Mouse (Mus musculus): Measurements from ENCODE around the gene Hnrnpa3. TPM values are rescaled to one million over a fixed set of nuclear protein-coding genes. Genes with fewer than 3 reads are reported as not detected.
"Not testable (repeated sequence)": the region's sequence is repeated elsewhere in the genome, so short reads cannot be mapped to it uniquely, and the experiment has no call there.

Gene Hnrnpa3
- polyA plus RNA-seq, 1 experiment from 2014 or later: 299 TPM

DNA sequence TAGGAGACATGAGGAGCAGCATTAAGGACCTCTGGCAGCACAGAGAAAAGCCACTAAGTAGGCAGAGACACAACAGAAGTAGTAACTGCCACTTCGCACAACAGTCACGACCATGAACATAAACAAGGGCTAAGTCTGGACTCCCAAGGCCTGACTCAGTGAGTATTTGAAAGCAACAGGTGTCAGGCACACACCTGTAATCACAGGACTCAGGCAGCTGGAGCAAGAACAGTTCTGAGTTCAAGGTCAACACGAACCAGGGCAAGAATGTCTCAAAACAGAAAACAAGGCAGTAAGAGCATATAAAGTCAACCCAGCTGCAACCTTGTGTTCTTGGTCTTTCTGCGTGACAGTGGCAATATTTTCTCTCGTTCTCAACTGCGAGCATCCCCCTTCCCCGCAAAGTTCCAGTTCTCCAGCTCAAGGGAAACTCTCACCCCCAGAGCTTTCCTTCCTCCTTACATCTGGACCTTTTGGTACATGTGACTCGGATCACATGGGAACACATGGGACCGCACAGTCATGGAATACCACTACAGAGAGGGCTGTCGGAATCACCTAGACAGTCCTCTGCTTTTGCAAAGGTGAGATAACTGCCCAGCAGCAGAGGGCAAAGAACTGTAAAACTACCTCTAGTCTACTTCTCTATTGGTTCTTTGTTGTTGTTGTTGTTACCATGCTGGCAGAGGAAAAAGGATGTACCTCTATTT lies 28.1 kb downstream of the Hnrnpa3 start:
- Histone ChIP-seq H3K4me2 (replicated peaks) (no peak overlapping the region), H3K36me3 (0 out of 2 replicates have a peak, but pooled peaks cover 4% of the 10 kb centered on the region), H3K4me1 (replicated peaks) (peaks cover 15% of the 10 kb centered on the region), H3K27me3 (replicated peaks) (no peaks in the 10 kb centered on the region), H3K9ac (no peak overlapping the region), H3K9me3 (no peaks in the 10 kb centered on the region), H3K4me3 (replicated peaks) (no peak overlapping the region), H3K27ac (no peak overlapping the region)
- ATAC-seq: no peak
- WGBS: 79% methylated on average over 10 of the region's 10 CpGs

DNA sequence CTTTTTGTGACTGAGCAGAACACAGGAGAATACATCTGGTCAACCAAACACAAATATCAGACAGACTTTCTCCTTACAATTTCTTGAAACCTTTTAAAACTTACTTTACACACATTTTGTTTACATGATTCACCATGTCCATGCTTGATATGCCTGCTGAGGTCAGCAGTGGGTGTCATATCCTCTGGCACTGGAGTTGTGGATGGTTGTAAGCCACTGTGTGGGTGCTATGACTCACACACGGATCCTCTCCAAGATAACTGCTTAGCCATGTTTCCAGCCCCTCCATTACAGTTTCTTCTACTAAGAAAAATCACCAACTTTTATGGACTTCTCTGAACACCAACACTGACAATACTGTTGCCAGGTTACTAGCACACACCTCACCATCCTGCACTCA lies 29.8 kb downstream of the Hnrnpa3 start:
- H3K9ac ChIP-seq: no peak overlapping the region
- no peak overlapping the region for H3K4me2 ChIP-seq (replicated peaks)
- no peaks in the 10 kb centered on the region for H3K27me3 ChIP-seq (replicated peaks)
- H3K9me3 ChIP-seq: no peaks in the 10 kb centered on the region
- no peak overlapping the region for H3K27ac ChIP-seq
- H3K4me3 ChIP-seq (replicated peaks): no peak overlapping the region
- 76% methylated on average over 1 of the region's 1 CpGs for WGBS
- peaks cover 11% of the 10 kb centered on the region for H3K4me1 ChIP-seq (replicated peaks)
- no peak for ATAC-seq
- H3K36me3 ChIP-seq: 0 out of 2 replicates have a peak, but pooled peaks cover 6% of the 10 kb centered on the region

DNA sequence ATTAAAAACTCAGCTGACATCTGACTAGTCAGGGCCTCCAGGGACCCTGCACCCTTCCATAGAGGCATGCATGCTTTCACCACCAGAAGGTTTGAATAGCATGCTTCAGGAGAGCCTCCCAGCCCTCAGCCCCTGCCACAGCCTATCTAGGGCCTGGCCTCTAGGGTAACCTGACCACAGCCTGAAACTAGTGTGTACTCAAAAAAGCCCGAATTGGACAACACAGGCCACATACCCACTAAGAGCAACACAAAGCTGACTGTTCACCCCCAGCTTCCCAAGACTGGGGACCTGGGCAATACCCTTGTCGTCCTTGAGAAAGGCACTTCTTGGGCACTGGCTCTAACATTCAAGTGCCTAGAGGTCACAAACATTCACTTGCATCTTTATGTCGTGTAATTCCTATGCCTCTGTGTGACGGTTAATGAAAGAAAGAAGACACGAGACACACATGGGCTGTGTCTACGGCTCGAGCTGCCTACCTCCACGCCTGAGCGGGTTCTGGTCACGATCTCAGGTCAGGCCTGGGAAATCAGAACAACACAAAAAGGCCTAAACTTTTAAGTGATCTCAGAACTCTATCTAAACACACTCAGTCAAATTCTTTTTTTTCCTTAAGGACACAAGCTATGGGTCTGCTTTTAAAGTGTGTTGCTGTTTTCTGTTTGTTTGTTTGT lies 30.6 kb downstream of the Hnrnpa3 start:
- Histone ChIP-seq H3K4me2 (replicated peaks) (no peak overlapping the region), H3K27ac (no peak overlapping the region), H3K9me3 (no peaks in the 10 kb centered on the region), H3K36me3 (0 out of 2 replicates have a peak, but pooled peaks cover 6% of the 10 kb centered on the region), H3K4me3 (replicated peaks) (no peak overlapping the region), H3K4me1 (replicated peaks) (peaks cover 8% of the 10 kb centered on the region), H3K27me3 (replicated peaks) (no peaks in the 10 kb centered on the region), H3K9ac (no peak overlapping the region)
- WGBS: 88% methylated on average over 10 of the region's 10 CpGs
- no peak for ATAC-seq

DNA sequence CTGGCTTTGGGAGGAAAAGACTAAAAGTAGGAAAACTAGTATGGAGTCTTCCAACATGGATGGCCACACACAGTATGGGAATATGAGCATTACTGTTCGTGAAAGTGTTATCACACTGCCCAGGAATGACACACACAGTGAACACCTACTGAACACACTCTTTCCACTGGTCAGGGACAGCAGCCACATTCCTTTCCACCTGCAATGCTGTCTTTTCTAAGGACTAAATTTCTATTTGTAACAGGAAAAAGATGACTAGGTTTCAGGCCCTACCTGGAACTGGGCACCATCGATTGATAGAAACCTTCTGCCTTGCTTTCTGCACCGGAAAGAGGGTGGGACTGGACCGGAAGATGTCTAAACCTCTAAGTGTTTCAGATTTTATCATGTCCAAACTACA lies 31.6 kb downstream of the Hnrnpa3 start:
- no peak overlapping the region for H3K9ac ChIP-seq
- no peak overlapping the region for H3K4me3 ChIP-seq (replicated peaks)
- no peaks in the 10 kb centered on the region for H3K27me3 ChIP-seq (replicated peaks)
- no peak overlapping the region for H3K4me2 ChIP-seq (replicated peaks)
- H3K4me1 ChIP-seq (replicated peaks): peaks cover 7% of the 10 kb centered on the region
- H3K9me3 ChIP-seq: no peaks in the 10 kb centered on the region
- no peak for ATAC-seq
- 0 out of 2 replicates have a peak, but pooled peaks cover 6% of the 10 kb centered on the region for H3K36me3 ChIP-seq
- 92% methylated on average over 4 of the region's 4 CpGs for WGBS
- H3K27ac ChIP-seq: no peak overlapping the region

DNA sequence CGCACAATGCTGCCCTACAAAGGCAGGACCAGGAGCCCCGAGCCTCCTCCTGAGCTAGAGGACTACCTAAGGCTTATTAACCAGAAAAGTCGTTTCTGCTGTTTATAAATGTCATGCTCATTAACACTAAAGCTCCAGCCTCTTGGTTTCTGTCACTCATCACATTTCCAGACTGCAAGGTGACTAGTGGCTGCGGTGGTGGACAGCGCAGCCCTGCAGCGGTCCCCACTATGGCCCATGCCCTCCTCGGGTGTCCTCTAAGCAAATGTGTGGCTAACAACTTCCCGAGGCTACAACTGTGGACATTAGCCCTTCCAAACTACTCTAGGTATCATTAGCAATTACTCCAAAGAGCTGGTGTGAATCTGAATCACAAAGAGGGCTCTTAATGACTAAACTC lies 32.3 kb downstream of the Hnrnpa3 start:
- Histone ChIP-seq H3K4me3 (replicated peaks) (no peak overlapping the region), H3K36me3 (0 out of 2 replicates have a peak, but pooled peaks cover 6% of the 10 kb centered on the region), H3K4me1 (replicated peaks) (peaks cover 12% of the 10 kb centered on the region), H3K9ac (no peak overlapping the region), H3K27me3 (replicated peaks) (no peaks in the 10 kb centered on the region), H3K9me3 (no peaks in the 10 kb centered on the region), H3K4me2 (replicated peaks) (no peak overlapping the region), H3K27ac (no peak overlapping the region)
- WGBS: 81% methylated on average over 8 of the region's 8 CpGs
- ATAC-seq: no peak

DNA sequence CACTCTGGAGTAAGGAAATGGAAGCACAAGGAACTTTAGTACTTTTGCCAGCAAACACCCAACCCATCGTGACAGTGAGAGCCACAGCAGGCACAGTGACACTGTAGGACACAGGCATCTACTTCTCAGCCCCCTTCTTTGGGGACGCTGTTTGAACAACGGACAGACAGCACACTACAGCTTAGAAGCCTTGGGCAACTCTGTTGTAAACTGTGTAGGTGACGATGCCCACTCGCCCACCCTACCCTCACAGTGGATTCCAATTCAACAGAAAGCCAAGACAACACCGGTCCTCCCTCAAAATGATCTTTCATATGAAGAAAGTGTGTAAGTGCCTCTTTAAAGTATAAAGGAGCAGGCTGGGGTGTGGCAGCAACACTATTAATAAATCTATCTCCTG lies 33.3 kb downstream of the Hnrnpa3 start:
- Histone ChIP-seq H3K9me3 (no peaks in the 10 kb centered on the region), H3K27ac (no peak overlapping the region), H3K4me3 (replicated peaks) (no peak overlapping the region), H3K36me3 (0 out of 2 replicates have a peak, but pooled peaks cover 6% of the 10 kb centered on the region), H3K4me1 (replicated peaks) (peaks cover 17% of the 10 kb centered on the region), H3K4me2 (replicated peaks) (no peak overlapping the region), H3K9ac (no peak overlapping the region), H3K27me3 (replicated peaks) (no peaks in the 10 kb centered on the region)
- 85% methylated on average over 6 of the region's 6 CpGs for WGBS
- no peak for ATAC-seq

GRCm38 (mm10) chr2:75694926-75695325 lies 35.9 kb downstream of the Hnrnpa3 start:
- not testable (repeated sequence) for ATAC-seq, H3K9ac ChIP-seq
- H3K4me1 ChIP-seq (replicated peaks): peaks cover 28% of the 10 kb centered on the region

DNA sequence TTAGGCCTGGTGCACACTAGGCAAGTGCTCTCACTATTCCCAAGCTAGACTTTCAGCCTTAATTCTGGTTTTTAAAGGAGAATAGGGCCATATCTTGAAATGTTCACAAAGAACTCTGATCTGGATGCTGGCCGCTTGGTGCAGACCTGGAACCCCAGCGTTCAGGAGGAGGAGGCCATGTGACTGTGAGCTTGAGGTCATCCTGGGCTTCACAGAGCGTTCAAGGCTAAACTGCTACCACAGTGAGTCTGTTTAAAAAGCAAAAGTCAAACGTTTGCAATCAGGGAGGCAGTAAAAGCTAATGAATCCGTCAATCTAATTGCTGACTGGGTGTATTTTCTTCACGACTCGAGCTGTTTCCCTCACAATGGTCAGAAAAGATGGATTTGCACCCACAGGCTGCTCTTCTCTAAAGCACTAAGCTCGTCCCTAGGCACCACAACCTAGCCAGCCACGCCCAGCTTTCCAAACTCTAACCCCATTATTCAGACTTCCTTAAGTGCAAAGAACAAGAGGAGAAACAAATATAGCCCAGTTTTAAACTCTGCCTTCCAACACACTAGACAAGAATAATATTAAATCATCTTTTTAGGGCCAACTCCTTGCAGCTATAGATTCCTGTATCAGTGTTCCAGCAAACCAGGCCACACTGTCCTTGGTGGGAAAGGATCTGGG lies 36.8 kb downstream of the Hnrnpa3 start:
- peak overlapping the region; percentile 71; the same call in 1 of the 2 replicates for H3K27ac ChIP-seq
- peaks cover 30% of the 10 kb centered on the region for H3K4me1 ChIP-seq (replicated peaks)
- no peak for ATAC-seq
- H3K4me3 ChIP-seq (replicated peaks): no peak overlapping the region
- peak overlapping the region; percentile 4; the same call in 1 of the 2 replicates for H3K9ac ChIP-seq
- 43% methylated on average over 9 of the region's 9 CpGs for WGBS
- 0 out of 2 replicates have a peak, but pooled peaks cover 6% of the 10 kb centered on the region for H3K36me3 ChIP-seq
- no peaks in the 10 kb centered on the region for H3K9me3 ChIP-seq
- peak overlapping the region; percentile 46 for H3K4me2 ChIP-seq (replicated peaks)
- no peaks in the 10 kb centered on the region for H3K27me3 ChIP-seq (replicated peaks)

More at GRCm38 (mm10) chr2:75694926-75695325, 35.9 kb downstream of the Hnrnpa3 start:
- WGBS: 83% methylated on average over 3 of the region's 3 CpGs
- H3K27ac ChIP-seq; H3K9me3 ChIP-seq; H3K4me2 ChIP-seq (replicated peaks); H3K27me3 ChIP-seq (replicated peaks); H3K4me3 ChIP-seq (replicated peaks); H3K36me3 ChIP-seq: not testable (repeated sequence)

- Histone ChIP-seq H3K4me2 (replicated peaks) (peak overlapping the region; percentile 46), H3K27me3 (replicated peaks) (no peaks in the 10 kb centered on the region), H3K4me3 (replicated peaks) (no peak overlapping the region), H3K27ac (peak overlapping the region; percentile 71), H3K4me1 (replicated peaks) (peaks cover 30% of the 10 kb centered on the region), H3K9me3 (no peaks in the 10 kb centered on the region), H3K9ac (peak overlapping the region; percentile 4; the same call in 1 of the 2 replicates), H3K36me3 (0 out of 2 replicates have a peak, but pooled peaks cover 6% of the 10 kb centered on the region)
- 36% methylated on average over 5 of the region's 5 CpGs for WGBS
- ATAC-seq: no peak
These were observed 37.3 kb downstream of the Hnrnpa3 start for GRCm38 (mm10) chr2:75696371-75696770.

DNA sequence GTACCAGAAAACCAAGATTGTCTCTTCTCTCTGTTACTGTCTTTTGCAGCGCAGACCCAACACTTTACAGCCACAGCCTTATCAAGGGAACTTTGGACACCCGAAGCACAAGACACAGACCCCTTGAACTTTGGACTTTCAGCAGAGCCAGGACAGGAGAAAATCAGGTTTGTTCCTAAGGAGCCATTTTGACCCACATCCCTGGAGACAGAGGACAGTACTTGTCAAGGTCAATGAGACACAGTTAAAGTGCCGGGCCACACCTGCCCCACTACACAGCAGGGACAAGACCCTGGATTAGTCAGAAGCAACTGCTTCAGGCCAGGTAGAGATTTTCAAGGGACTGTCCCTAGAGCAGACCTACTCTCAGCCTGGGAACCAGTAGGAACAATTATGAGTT lies 38.2 kb downstream of the Hnrnpa3 start:
- peak; percentile 83 for ATAC-seq
- 68% methylated on average over 3 of the region's 3 CpGs for WGBS
- peak overlapping the region; percentile 71 for H3K27ac ChIP-seq

DNA sequence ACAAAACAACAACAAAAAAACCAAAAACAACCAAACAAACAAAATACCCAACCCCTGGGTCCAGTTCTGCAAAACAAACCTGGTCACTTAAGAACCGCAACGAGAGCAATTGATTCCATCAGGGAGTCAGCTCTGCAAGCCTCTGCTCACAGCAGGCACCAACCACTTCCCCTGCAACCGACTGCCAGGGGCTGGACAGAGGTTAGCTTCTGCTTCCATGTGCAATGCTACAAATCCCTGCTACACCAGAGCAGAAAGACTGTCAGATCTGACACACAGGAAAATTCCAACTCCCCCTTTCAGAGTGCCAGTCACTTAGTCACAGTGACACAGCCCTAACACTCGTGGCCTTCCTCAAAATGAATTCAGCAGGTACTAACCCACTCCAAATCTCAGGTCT lies 38.9 kb downstream of the Hnrnpa3 start:
- no peak for ATAC-seq
- Histone ChIP-seq H3K4me2 (replicated peaks) (peak overlapping the region; percentile 41), H3K27me3 (replicated peaks) (no peaks in the 10 kb centered on the region), H3K27ac (peak overlapping the region; percentile 71), H3K9ac (no peak overlapping the region), H3K4me1 (replicated peaks) (peaks cover 30% of the 10 kb centered on the region), H3K4me3 (replicated peaks) (no peak overlapping the region), H3K36me3 (no peaks in the 10 kb centered on the region), H3K9me3 (no peaks in the 10 kb centered on the region)
- 52% methylated on average over 4 of the region's 4 CpGs for WGBS

More for the DNA sequence above, 38.2 kb downstream of the Hnrnpa3 start:
- Histone ChIP-seq H3K4me3 (replicated peaks) (no peak overlapping the region), H3K4me2 (replicated peaks) (peak overlapping the region; percentile 46), H3K9ac (no peak overlapping the region), H3K4me1 (replicated peaks) (peaks cover 30% of the 10 kb centered on the region), H3K36me3 (0 out of 2 replicates have a peak, but pooled peaks cover 2% of the 10 kb centered on the region), H3K9me3 (no peaks in the 10 kb centered on the region), H3K27me3 (replicated peaks) (no peaks in the 10 kb centered on the region)

DNA sequence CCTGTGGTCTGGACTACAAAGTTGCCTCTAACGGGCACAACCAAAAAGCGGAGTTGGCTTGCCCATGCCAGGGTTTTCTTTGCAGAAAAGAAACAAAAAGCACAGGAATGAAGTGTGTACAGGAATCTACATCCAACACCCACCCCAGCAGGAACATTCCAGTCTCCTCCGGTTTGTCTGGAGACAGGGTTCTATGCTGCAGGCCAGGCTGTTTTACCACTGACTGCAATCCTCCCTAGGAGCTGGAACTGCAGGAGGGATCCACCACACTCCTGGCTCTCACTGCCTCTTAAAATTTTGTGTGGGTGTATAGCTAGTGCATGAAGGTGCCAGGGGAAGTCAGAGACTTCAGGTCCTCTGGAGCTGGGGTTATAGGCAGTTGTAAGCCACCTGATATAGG lies 39.8 kb downstream of the Hnrnpa3 start:
- no peaks in the 10 kb centered on the region for H3K27me3 ChIP-seq (replicated peaks)
- H3K9me3 ChIP-seq: no peaks in the 10 kb centered on the region
- ATAC-seq: no peak
- no peak overlapping the region for H3K4me2 ChIP-seq (replicated peaks)
- peak overlapping the region; percentile 70; the same call in 1 of the 2 replicates for H3K27ac ChIP-seq
- peaks cover 26% of the 10 kb centered on the region for H3K4me1 ChIP-seq (replicated peaks)
- no peaks in the 10 kb centered on the region for H3K36me3 ChIP-seq
- H3K4me3 ChIP-seq (replicated peaks): no peak overlapping the region
- no peak overlapping the region for H3K9ac ChIP-seq
- WGBS: 84% methylated on average over 3 of the region's 3 CpGs
